Comparison of ENCODE assay signal across 25 mouse cellular contexts in genomic region chr17:44007411-44007810, GRCm38 (mm10).
DNase-seq lines count a peak whose midpoint lies in the region; ATAC-seq and TF ChIP-seq lines count a peak whose summit lies in the region.
"Had no signal": no experiment of that assay in that cellular context is flagged by ENCODE, and none has a peak within 500 bp of the region (broad histone marks: within the 10 kb centered on the region; RNA-seq: fewer than 3 reads in every experiment).

No protein-coding gene starts in this region.

- H3K4me3 ChIP-seq in embryonic fibroblast, embryonic 13.5 days (ENCODE audit: insufficient read depth, low read length), result no peak overlapping the region
- H3K4me3 ChIP-seq: embryonic facial prominence, embryonic 10.5 days; embryonic facial prominence, embryonic 12.5 days; erythroblast, embryonic 14.5 days; forebrain, embryonic 10.5 days; forebrain, embryonic 12.5 days had no signal

- TF ChIP-seq POLR2A in embryonic fibroblast, embryonic 13.5 days (IDR thresholded peaks at IDR 0.05; ENCODE audit: low read depth, low read length), result no peak

- no peak for ATAC-seq in granulocyte monocyte progenitor cell, adult 5-6 weeks (replicated peaks; ENCODE audit: poor library complexity, severe bottlenecking)
- ATAC-seq: activated CD4-positive, CD25-positive, alpha-beta regulatory T cell, adult 4 months; CD4-positive, CD25-positive, alpha-beta regulatory T cell, adult 4 months; forebrain, embryonic 14.5 days; forebrain, embryonic 16.5 days; Patski had no signal

- TF ChIP-seq CTCF in embryonic fibroblast, embryonic 13.5 days (IDR thresholded peaks at IDR 0.05; ENCODE audit: borderline replicate concordance, insufficient read depth, low read length), result no peak

- peak; percentile 76 for DNase-seq in heart, adult 11 months
- DNase-seq in heart, adult 18-20 months, result no peak
- DNase-seq in Muller cell, postnatal 12 days (ENCODE audit: inconsistent ontology term), result peak; percentile 45
- DNase-seq in kidney, adult 8-10 months, result no peak
- DNase-seq: adrenal gland, adult 8-10 months; adrenal gland, postnatal 14 days; adrenal gland, postnatal 36 days; B cell, adult 2 months; cerebellum, adult 11-12 months; cerebellum, adult 2 months; cerebellum, adult 9-10 months; cerebellum, postnatal 10 days; cerebellum, postnatal 25 days had no signal

- peak overlapping the region; percentile 40; the same call in 1 of the 2 replicates for H3K27ac ChIP-seq in embryonic fibroblast, embryonic 13.5 days (ENCODE audit: insufficient read depth, low read length)
- H3K27ac ChIP-seq: embryonic facial prominence, embryonic 10.5 days; embryonic facial prominence, embryonic 12.5 days; forebrain, embryonic 10.5 days; forebrain, embryonic 12.5 days had no signal

- H3K4me1 ChIP-seq in embryonic fibroblast, embryonic 13.5 days (ENCODE audit: control insufficient read depth, insufficient read depth, low read length), result peaks cover 10% of the 10 kb centered on the region; the same call in 1 of the 2 replicates
- H3K4me1 ChIP-seq: embryonic facial prominence, embryonic 10.5 days; embryonic facial prominence, embryonic 12.5 days; forebrain, embryonic 10.5 days; forebrain, embryonic 12.5 days had no signal

Comparison
In these comparisons a context has a peak if more than half of its experiments do, and no peak if none do; other contexts are left out.
1. DNase-seq: peak in heart, adult 11 months (single experiment) and Muller cell, postnatal 12 days (single experiment); none in heart, adult 18-20 months (0 of 2) and kidney, adult 8-10 months (0 of 2).